Comparison of ENCODE assay signal across 22 mouse cellular contexts in the genomic region with DNA sequence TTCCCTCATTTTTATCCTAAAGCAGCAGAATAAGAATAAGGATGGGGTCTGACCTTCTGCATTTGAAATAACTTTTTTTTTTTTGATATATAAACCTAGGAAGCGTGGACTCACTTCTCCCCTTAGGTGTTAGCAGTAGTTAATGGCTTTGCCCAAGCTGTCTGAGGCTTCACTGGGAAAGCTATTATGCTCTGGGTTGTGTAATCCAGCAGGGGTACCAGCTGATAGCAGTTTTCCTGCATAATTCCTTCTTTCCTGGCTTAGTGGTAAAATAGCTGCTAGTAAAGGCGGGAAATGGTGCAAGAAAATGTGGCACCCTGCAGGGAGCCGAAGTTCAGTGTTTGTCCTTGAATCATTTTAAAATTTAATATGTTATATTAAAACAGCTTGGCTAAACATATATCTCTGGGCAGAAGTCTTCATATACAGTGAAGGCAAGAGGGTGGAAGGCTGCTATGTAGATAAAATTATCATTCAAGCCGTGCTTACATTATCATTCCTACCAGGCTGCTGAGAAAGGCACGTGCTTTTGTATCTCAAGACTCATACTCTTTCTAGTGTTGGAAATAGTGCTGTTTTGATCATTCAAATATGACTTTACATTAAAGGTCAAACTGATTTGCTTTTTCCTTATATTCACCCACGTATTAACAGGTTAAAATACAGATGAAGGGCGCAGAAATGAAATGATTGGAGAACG.
"Had no signal": no experiment of that assay in that cellular context is flagged by ENCODE, and none has a peak within 500 bp of the region (broad histone marks: within the 10 kb centered on the region; RNA-seq: fewer than 3 reads in every experiment).

No protein-coding gene starts in this region.

- H3K36me3 ChIP-seq: intestine, embryonic 15.5 days; kidney, embryonic 15.5 days; limb, embryonic 12.5 days; limb, embryonic 15.5 days; stomach, embryonic 15.5 days had no signal

- DNase-seq: kidney, adult 11 months; kidney, adult 8-10 months; kidney, postnatal 10 days; kidney, postnatal 36 days; layer of hippocampus, postnatal 36 days; left cerebral cortex, postnatal 4 days; liver, postnatal 0 days; lung, embryonic 14.5 days; right cerebral cortex, adult 18-20 months; right cerebral cortex, postnatal 14 days; right cerebral cortex, postnatal 4 days; thymus, postnatal 25 days had no signal

- H3K27ac ChIP-seq: intestine, embryonic 15.5 days; kidney, embryonic 15.5 days; limb, embryonic 12.5 days; limb, embryonic 15.5 days; liver, embryonic 14.5 days; macrophage; stomach, embryonic 15.5 days had no signal

- H3K9ac ChIP-seq: intestine, embryonic 15.5 days; kidney, embryonic 15.5 days; limb, embryonic 12.5 days; limb, embryonic 15.5 days; liver, embryonic 14.5 days; liver, postnatal 0 days; lung, embryonic 14.5 days; stomach, embryonic 15.5 days had no signal

- H3K4me2 ChIP-seq: intestine, embryonic 15.5 days; kidney, embryonic 15.5 days; limb, embryonic 12.5 days; limb, embryonic 15.5 days; liver, embryonic 11.5 days; lung, embryonic 14.5 days; stomach, embryonic 15.5 days had no signal

- H3K4me1 ChIP-seq: intestine, embryonic 15.5 days; kidney, embryonic 15.5 days; limb, embryonic 12.5 days; limb, embryonic 15.5 days; stomach, embryonic 15.5 days had no signal

- H3K9me3 ChIP-seq: intestine, embryonic 15.5 days; kidney, embryonic 15.5 days; limb, embryonic 12.5 days; limb, embryonic 15.5 days; stomach, embryonic 15.5 days had no signal

- ATAC-seq: intestine, embryonic 15.5 days; liver, postnatal 0 days; lung, postnatal 0 days had no signal

- H3K27me3 ChIP-seq: intestine, embryonic 15.5 days; kidney, embryonic 15.5 days; limb, embryonic 12.5 days; limb, embryonic 15.5 days; stomach, embryonic 15.5 days had no signal

- H3K4me3 ChIP-seq: intestine, embryonic 15.5 days; kidney, embryonic 15.5 days; limb, embryonic 12.5 days; limb, embryonic 15.5 days; myocyte; stomach, embryonic 15.5 days had no signal
